Comparison of ENCODE assay signal across 26 mouse cellular contexts in genomic region chr14:7804558-7804905, GRCm38 (mm10). TPM values are rescaled to one million over a fixed set of nuclear protein-coding genes. Genes with fewer than 3 reads are reported as not detected.
DNase-seq lines count a peak whose midpoint lies in the region; ATAC-seq and TF ChIP-seq lines count a peak whose summit lies in the region.
"Had no signal": no experiment of that assay in that cellular context is flagged by ENCODE, and none has a peak within 500 bp of the region (broad histone marks: within the 10 kb centered on the region; RNA-seq: fewer than 3 reads in every experiment).

No protein-coding gene starts in this region.

- H3K4me3 ChIP-seq in bone marrow macrophage, adult 2 months (ENCODE audit: insufficient read depth, low read length) = peak overlapping the region; percentile 26
- H3K4me3 ChIP-seq: embryonic facial prominence, embryonic 13.5 days; embryonic facial prominence, embryonic 15.5 days; erythroblast, embryonic 14.5 days; forebrain, embryonic 10.5 days; forebrain, embryonic 12.5 days had no signal

- no peak for TF ChIP-seq CTCF in bone marrow macrophage, adult 2 months (IDR thresholded peaks at IDR 0.05; ENCODE audit: low read depth, low read length)

- no peak for TF ChIP-seq POLR2A in bone marrow macrophage, adult 2 months (IDR thresholded peaks at IDR 0.05; ENCODE audit: borderline replicate concordance, low read depth, low read length)

- intact Hi-C loops in left cerebral cortex, postnatal 25 days (cut with DNase I) = no loop called here

- peak; percentile 60; the same call in 1 of the 2 replicates for ATAC-seq in granulocyte monocyte progenitor cell, adult 5-6 weeks (replicated peaks; ENCODE audit: poor library complexity, severe bottlenecking)
- ATAC-seq: activated CD4-positive, CD25-positive, alpha-beta regulatory T cell, adult 4 months; forebrain, embryonic 14.5 days; Patski had no signal

- DNase-seq in 416B (ENCODE audit: low read depth) = peak; percentile 15
- DNase-seq in ovary, postnatal 36 days (ENCODE audit: low spot score) = no peak
- no peak for DNase-seq in right cerebral cortex, postnatal 10 days (ENCODE audit: low spot score in 2 of 2)
- DNase-seq in left cerebral cortex, postnatal 25 days (ENCODE audit: low spot score in 2 of 2) = no peak
- DNase-seq: adrenal gland, adult 8-10 months; adrenal gland, postnatal 14 days; adrenal gland, postnatal 36 days; embryo, embryonic 11 days had no signal

- peaks cover 21% of the 10 kb centered on the region for H3K4me1 ChIP-seq in bone marrow macrophage, adult 2 months (ENCODE audit: control insufficient read depth, insufficient read depth, low read length)
- H3K4me1 ChIP-seq: forebrain, embryonic 12.5 days had no signal

- peak overlapping the region; percentile 27 for H3K27ac ChIP-seq in bone marrow macrophage, adult 2 months (ENCODE audit: insufficient read depth, low read depth, low read length)
- H3K27ac ChIP-seq: embryonic facial prominence, embryonic 13.5 days; embryonic facial prominence, embryonic 15.5 days; forebrain, embryonic 10.5 days; forebrain, embryonic 12.5 days had no signal

RNA-seq across cellular contexts. Expression of gene Gm26661, which starts 13.1 kb away (rescaled TPM):
- not detected in 2 replicates for polyA plus RNA-seq in bone marrow macrophage, adult 2 months (2012; ENCODE audit: insufficient read depth, insufficient read length, missing spikeins)
- total RNA-seq in granulocyte monocyte progenitor cell, adult 5-6 weeks (2014; fragmentation: Nextera tagmentation) = not detected in 2 replicates
- not detected in 2 replicates for total RNA-seq in granulocyte monocyte progenitor cell, adult 5-6 weeks (2017)
- total RNA-seq in left cerebral cortex, postnatal 25 days (2021) = not detected
- total RNA-seq: adrenal gland, adult 18-20 months; adrenal gland, adult 8-10 months; adrenal gland, postnatal 14 days; adrenal gland, postnatal 36 days; G1E had no signal
- polyA plus RNA-seq: activated CD4-positive, CD25-positive, alpha-beta regulatory T cell, adult 4 months; brain, embryonic 14.5 days; C2C12; cerebellum, adult 2 months; embryonic facial prominence, embryonic 11.5 days; embryonic facial prominence, embryonic 13.5 days; embryonic facial prominence, embryonic 15.5 days; erythroblast, embryonic 14.5 days; forebrain, embryonic 10.5 days; forebrain, embryonic 12.5 days; forebrain, embryonic 14.5 days; forebrain, embryonic 16.5 days; frontal cortex, adult 2 months; G1E; Patski had no signal

RNA-seq across cellular contexts. Expression of gene Flnb, which starts 13.2 kb away (rescaled TPM):
- polyA plus RNA-seq in bone marrow macrophage, adult 2 months (2012; ENCODE audit: insufficient read depth, insufficient read length, missing spikeins) = 4.8 and 6.5 TPM in 2 replicates
- 26.3 and 30.2 TPM in 2 replicates for total RNA-seq in granulocyte monocyte progenitor cell, adult 5-6 weeks (2014; fragmentation: Nextera tagmentation)
- total RNA-seq in granulocyte monocyte progenitor cell, adult 5-6 weeks (2017) = 18.7 and 20.8 TPM in 2 replicates
- total RNA-seq in left cerebral cortex, postnatal 25 days (2021) = 10 to 100 TPM; 30.6 to 44.1 TPM
